Mouse (Mus musculus): ENCODE results near the gene Fam126a.

GRCm38 (mm10) chr5:24051755-24052675 lies 21.5 kb upstream of the Fam126a start:
- TF ChIP-seq POLR2A (IDR thresholded peaks at IDR 0.05; ENCODE audit: insufficient read depth, low read length): no peak
- TF ChIP-seq CTCF (IDR thresholded peaks at IDR 0.05; ENCODE audit: low read depth, low read length): no peak
- no peak for TF ChIP-seq EP300 (IDR thresholded peaks at IDR 0.05; ENCODE audit: insufficient read depth, low read depth, low read length)
